Mouse (Mus musculus): ENCODE measurements at regions not wholly inside any gene's neighbourhood (a gene's known extent, or its start where the extent isn't known, plus 50 kb on each side); places are given as distances from the start of the nearest gene placed in this dataset.

DNA sequence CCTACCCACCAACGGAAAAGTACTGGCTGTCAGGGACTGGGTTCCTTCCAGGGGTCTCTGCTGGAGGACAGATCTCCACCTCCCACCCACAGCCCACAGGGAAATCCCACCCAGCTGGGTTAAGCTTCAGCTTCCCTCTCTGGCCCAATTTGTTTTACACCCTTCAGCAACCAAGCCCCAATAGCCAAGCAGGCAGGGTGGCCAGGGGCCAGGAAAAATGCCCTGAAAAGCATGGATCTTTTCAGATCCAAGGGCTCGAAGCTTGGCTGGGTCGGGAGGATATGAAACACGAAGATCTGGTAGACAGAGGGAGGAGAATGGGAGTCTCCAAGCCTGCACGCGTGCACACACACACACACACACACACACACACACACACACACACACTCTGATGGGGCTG lies 302.4 kb downstream of the Sox9 start:
- H3K9me3 ChIP-seq (ENCODE audit: low read length), result no peaks in the 10 kb centered on the region
- peaks cover 6% of the 10 kb centered on the region; the same call in 1 of the 2 replicates for H3K4me1 ChIP-seq (replicated peaks; ENCODE audit: low read depth, low read length)
- H3K36me3 ChIP-seq (ENCODE audit: insufficient read depth, low read length), result no peaks in the 10 kb centered on the region
- TF ChIP-seq POU5F1 (IDR thresholded peaks at IDR 0.05; ENCODE audit: borderline replicate concordance, low read length), result no peak
- no peak for TF ChIP-seq CTCF (conservative IDR thresholded peaks at IDR 0.05; ENCODE audit: low read length)
- no peak for TF ChIP-seq NANOG (IDR thresholded peaks at IDR 0.05; ENCODE audit: borderline replicate concordance, low read length)
- H3K27me3 ChIP-seq (ENCODE audit: insufficient read depth, low read length), result peaks cover 12% of the 10 kb centered on the region
- H3K4me3 ChIP-seq (replicated peaks; ENCODE audit: low read length), result no peak overlapping the region

DNA sequence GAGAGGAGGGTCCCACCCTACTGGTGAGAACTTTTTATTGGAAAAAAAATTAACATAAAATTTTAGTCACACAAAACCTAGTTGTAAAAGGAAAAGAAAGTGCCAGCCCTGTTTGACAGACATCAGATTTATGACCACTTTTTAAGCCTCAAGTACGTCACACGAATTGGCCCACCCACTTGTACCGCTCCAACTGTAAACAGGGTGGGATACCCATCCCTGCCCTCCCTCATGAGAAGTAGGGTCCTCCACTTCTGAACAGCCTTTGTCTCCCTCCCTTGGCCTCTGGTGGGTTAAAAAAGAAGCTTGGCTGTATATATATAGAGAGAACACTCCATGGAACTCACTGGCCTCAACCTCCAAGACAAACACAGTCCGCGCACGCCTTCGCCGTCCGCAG lies 303.5 kb downstream of the Sox9 start:
- no peak for TF ChIP-seq CTCF (conservative IDR thresholded peaks at IDR 0.05; ENCODE audit: low read length)
- TF ChIP-seq NANOG (IDR thresholded peaks at IDR 0.05; ENCODE audit: borderline replicate concordance, low read length), result no peak
- TF ChIP-seq POU5F1 (IDR thresholded peaks at IDR 0.05; ENCODE audit: borderline replicate concordance, low read length), result no peak
- no peaks in the 10 kb centered on the region for H3K9me3 ChIP-seq (ENCODE audit: low read length)
- peaks cover 12% of the 10 kb centered on the region for H3K27me3 ChIP-seq (ENCODE audit: insufficient read depth, low read length)

DNA sequence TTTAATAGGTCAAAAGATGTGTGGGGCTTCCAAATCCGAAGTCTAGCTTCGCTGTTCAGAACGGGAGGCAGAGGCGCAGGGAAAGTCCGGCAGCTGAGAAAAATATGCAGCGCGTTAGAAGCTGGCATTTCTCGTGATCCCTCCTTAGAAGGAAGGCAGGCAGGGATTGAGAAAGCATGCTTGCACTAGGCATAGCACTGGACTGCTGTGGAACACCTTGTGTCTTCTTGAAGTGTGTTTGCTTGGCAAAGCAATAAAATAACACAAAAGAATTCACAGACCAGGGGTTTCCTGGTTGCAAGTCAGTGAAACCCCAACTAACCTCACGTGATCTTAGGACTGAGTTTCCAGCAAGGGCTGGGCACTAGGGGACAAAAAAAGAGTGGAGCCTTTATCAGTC lies 305.1 kb downstream of the Sox9 start:
- Histone ChIP-seq H3K27me3 (ENCODE audit: insufficient read depth, low read length) (peaks cover 10% of the 10 kb centered on the region), H3K36me3 (ENCODE audit: insufficient read depth, low read length) (no peaks in the 10 kb centered on the region), H3K4me1 (replicated peaks; ENCODE audit: low read depth, low read length) (peaks cover 16% of the 10 kb centered on the region; the same call in 1 of the 2 replicates), H3K4me3 (replicated peaks; ENCODE audit: low read length) (no peak overlapping the region), H3K9me3 (ENCODE audit: low read length) (no peaks in the 10 kb centered on the region)
- TF ChIP-seq POU5F1 (IDR thresholded peaks at IDR 0.05; ENCODE audit: borderline replicate concordance, low read length) (no peak), CTCF (conservative IDR thresholded peaks at IDR 0.05; ENCODE audit: low read length) (no peak), NANOG (IDR thresholded peaks at IDR 0.05; ENCODE audit: borderline replicate concordance, low read length) (no peak)

More for the DNA sequence above, 303.5 kb downstream of the Sox9 start:
- Histone ChIP-seq H3K4me1 (replicated peaks; ENCODE audit: low read depth, low read length) (peaks cover 7% of the 10 kb centered on the region; the same call in 1 of the 2 replicates), H3K4me3 (replicated peaks; ENCODE audit: low read length) (no peak overlapping the region), H3K36me3 (ENCODE audit: insufficient read depth, low read length) (no peaks in the 10 kb centered on the region)

DNA sequence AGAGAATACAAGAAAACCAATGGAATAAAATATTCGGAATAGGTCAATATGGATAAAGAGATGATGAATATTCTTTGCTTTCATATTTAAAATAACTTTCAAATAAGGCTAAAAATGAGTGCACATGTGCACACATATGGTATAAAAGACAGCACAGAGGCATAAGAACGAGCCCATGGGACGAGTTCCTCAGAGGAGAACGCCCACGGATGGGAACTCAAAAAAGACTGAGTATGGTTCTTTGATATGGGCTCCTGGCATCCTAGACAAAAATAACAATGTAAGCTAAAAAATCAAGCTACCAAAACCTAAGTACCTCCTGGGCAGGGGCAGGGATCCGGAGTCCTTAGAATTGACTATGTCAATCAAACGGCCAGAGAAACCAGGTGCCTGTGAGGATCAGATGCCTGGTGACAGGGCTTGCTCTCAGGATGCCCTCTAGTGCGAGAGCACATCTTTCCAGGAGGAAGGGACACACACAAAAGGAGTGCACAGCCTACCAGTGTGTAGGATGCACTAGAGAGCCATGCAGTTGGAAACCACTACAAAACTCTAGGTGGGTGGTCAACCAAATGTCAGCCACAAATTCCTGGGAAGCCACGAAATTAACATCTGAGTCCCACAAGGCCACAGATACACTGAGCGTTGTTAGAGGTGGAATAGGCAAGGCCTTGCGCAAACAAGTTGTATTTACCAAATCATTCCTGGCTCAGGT lies 307.8 kb downstream of the Sox9 start:
- H3K36me3 ChIP-seq (ENCODE audit: insufficient read depth, low read length), result no peaks in the 10 kb centered on the region
- H3K4me3 ChIP-seq (replicated peaks; ENCODE audit: low read length), result no peak overlapping the region
- TF ChIP-seq CTCF (conservative IDR thresholded peaks at IDR 0.05; ENCODE audit: low read length) (no peak), POU5F1 (IDR thresholded peaks at IDR 0.05; ENCODE audit: borderline replicate concordance, low read length) (no peak), NANOG (IDR thresholded peaks at IDR 0.05; ENCODE audit: borderline replicate concordance, low read length) (no peak)
- no peaks in the 10 kb centered on the region for H3K9me3 ChIP-seq (ENCODE audit: low read length)
- peaks cover 16% of the 10 kb centered on the region; the same call in 1 of the 2 replicates for H3K4me1 ChIP-seq (replicated peaks; ENCODE audit: low read depth, low read length)
- H3K27me3 ChIP-seq (ENCODE audit: insufficient read depth, low read length), result 0 out of 2 replicates have a peak, but pooled peaks cover 6% of the 10 kb centered on the region

DNA sequence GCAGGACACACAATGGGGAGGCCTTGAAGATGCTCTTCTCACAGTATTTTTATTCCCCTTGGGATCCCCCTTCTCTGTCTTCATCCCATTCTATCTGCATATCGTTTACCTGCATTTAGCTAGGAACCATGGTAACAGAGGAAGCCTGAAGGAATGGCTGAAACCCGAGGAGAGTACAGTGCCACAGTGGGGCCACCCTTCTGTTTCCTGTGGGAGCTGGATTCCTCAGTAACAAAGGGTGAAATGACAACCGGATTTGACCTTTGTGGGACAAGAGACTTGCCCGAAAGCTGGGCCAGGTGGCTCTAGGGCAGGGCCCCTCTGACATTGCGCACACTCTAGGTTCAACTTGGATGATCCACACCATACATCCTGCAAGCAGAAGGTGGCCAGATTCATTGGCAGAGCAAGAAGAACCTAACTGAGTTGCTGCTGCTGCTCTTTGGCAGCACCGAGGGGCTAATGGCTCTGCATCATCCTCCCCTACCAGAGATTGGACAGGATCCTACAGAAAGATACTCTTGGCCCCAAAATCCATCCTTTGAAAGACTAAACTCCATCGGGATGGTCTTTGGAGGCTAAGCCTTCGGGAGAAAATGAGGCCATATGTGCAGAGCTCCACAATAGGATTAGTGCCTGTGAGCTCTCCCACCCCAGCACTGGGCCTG lies 310.0 kb downstream of the Sox9 start:
- Histone ChIP-seq H3K4me1 (replicated peaks; ENCODE audit: low read depth, low read length) (0 out of 2 replicates have a peak, but pooled peaks cover 19% of the 10 kb centered on the region), H3K36me3 (ENCODE audit: insufficient read depth, low read length) (no peaks in the 10 kb centered on the region), H3K9me3 (ENCODE audit: low read length) (no peaks in the 10 kb centered on the region), H3K4me3 (replicated peaks; ENCODE audit: low read length) (no peak overlapping the region), H3K27me3 (ENCODE audit: insufficient read depth, low read length) (peaks cover 6% of the 10 kb centered on the region; the same call in 1 of the 2 replicates)
- TF ChIP-seq POU5F1 (IDR thresholded peaks at IDR 0.05; ENCODE audit: borderline replicate concordance, low read length), result no peak
- no peak for TF ChIP-seq CTCF (conservative IDR thresholded peaks at IDR 0.05; ENCODE audit: low read length)
- TF ChIP-seq NANOG (IDR thresholded peaks at IDR 0.05; ENCODE audit: borderline replicate concordance, low read length), result no peak

DNA sequence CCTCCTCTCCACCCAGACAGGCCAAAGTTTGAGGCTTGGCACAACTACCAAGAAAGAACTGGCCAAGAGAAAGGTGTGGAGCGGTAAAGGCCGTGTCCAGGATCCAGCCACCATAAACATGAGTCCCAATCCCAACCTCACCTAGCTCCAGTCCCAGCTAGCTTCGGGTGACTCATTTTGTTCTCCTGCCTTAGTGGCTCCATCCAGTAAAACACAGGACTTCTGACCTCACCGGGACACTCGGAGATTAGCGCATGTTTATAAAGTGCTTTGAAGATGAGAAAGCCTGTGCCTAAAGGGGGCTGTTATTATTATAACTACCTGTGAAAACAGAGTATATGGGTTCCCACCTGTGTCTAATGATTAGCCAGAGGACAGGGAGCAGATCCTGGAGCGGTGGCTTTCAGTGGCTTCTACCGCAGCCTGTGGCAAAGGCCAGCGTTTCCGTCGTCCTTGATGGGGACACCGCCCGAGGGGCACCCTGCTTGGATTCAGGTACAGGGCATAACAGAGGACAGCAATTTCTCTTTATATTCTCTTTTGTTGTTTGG lies 311.9 kb downstream of the Sox9 start:
- Histone ChIP-seq H3K9me3 (ENCODE audit: low read length) (no peaks in the 10 kb centered on the region), H3K4me3 (replicated peaks; ENCODE audit: low read length) (no peak overlapping the region), H3K27me3 (ENCODE audit: insufficient read depth, low read length) (peaks cover 6% of the 10 kb centered on the region; the same call in 1 of the 2 replicates), H3K36me3 (ENCODE audit: insufficient read depth, low read length) (no peaks in the 10 kb centered on the region), H3K4me1 (replicated peaks; ENCODE audit: low read depth, low read length) (0 out of 2 replicates have a peak, but pooled peaks cover 19% of the 10 kb centered on the region)
- TF ChIP-seq POU5F1 (IDR thresholded peaks at IDR 0.05; ENCODE audit: borderline replicate concordance, low read length), result no peak
- no peak for TF ChIP-seq NANOG (IDR thresholded peaks at IDR 0.05; ENCODE audit: borderline replicate concordance, low read length)
- TF ChIP-seq CTCF (conservative IDR thresholded peaks at IDR 0.05; ENCODE audit: low read length), result no peak

DNA sequence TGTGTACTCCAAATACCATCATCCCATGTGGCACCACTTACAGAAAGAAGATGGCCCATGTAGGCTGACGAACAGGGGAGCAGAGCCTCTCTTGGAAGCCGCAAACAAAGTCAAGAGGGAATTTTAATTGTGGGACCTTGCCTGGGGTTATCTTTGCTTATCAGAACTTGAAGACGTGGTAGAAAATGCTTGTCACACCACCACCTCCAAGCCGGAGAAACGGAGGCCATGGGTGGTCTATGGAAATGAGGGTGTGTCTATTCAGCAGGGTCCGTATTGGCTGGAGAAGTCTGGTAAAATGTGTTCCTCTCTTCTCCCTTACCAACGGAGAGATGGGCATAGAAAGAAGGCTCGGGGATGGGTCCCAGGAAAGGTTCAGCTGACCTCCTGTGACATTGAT lies 313.6 kb downstream of the Sox9 start:
- 0 out of 2 replicates have a peak, but pooled peaks cover 17% of the 10 kb centered on the region for H3K4me1 ChIP-seq (replicated peaks; ENCODE audit: low read depth, low read length)
- no peaks in the 10 kb centered on the region for H3K9me3 ChIP-seq (ENCODE audit: low read length)
- H3K27me3 ChIP-seq (ENCODE audit: insufficient read depth, low read length), result peaks cover 6% of the 10 kb centered on the region; the same call in 1 of the 2 replicates
- TF ChIP-seq POU5F1 (IDR thresholded peaks at IDR 0.05; ENCODE audit: borderline replicate concordance, low read length) (no peak), NANOG (IDR thresholded peaks at IDR 0.05; ENCODE audit: borderline replicate concordance, low read length) (no peak), CTCF (conservative IDR thresholded peaks at IDR 0.05; ENCODE audit: low read length) (no peak)
- no peaks in the 10 kb centered on the region for H3K36me3 ChIP-seq (ENCODE audit: insufficient read depth, low read length)
- no peak overlapping the region for H3K4me3 ChIP-seq (replicated peaks; ENCODE audit: low read length)

DNA sequence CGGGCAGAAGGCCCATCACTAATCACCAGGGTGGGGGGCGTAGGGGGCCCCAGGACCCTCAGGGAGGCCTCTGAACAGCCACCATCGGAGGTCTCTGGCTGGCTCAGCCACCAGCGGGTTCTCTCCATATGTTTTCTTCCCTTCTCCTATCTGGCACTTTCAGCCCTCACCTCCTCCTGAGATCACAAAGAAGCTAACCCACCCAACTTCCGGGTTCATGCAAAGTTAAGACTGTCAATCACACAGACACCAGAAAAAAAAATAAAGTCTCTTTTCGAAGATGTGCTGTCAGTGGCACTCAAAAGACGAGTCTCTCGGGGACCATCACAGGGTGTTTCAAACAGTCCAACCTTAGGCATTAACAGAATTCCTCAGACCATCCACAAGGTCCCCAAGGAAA lies 314.2 kb downstream of the Sox9 start:
- no peak overlapping the region for H3K4me3 ChIP-seq (replicated peaks; ENCODE audit: low read length)
- H3K36me3 ChIP-seq (ENCODE audit: insufficient read depth, low read length), result no peaks in the 10 kb centered on the region
- H3K4me1 ChIP-seq (replicated peaks; ENCODE audit: low read depth, low read length), result 0 out of 2 replicates have a peak, but pooled peaks cover 14% of the 10 kb centered on the region
- TF ChIP-seq POU5F1 (IDR thresholded peaks at IDR 0.05; ENCODE audit: borderline replicate concordance, low read length) (no peak), CTCF (conservative IDR thresholded peaks at IDR 0.05; ENCODE audit: low read length) (no peak), NANOG (IDR thresholded peaks at IDR 0.05; ENCODE audit: borderline replicate concordance, low read length) (no peak)
- H3K27me3 ChIP-seq (ENCODE audit: insufficient read depth, low read length), result peaks cover 6% of the 10 kb centered on the region; the same call in 1 of the 2 replicates
- H3K9me3 ChIP-seq (ENCODE audit: low read length), result no peaks in the 10 kb centered on the region
